Mouse (Mus musculus) liver, embryonic 14.5 days (tissue): Measurements from ENCODE around the gene Pax8. TPM values are rescaled to one million over a fixed set of nuclear protein-coding genes. Genes with fewer than 3 reads are reported as not detected.

Experiments
- ATAC-seq: fragments of 200-750 bp; cut with Nextera tagmentation; 2 replicates; pipeline ENCODE4 v1.8.0; 2017; ENCODE audit warnings: moderate number of reproducible peaks, mild to moderate bottlenecking, moderate library complexity; ENCODE audit not compliant: insufficient read depth
- DNase-seq, 3 experiments: peaks; one replicate each; pipeline ENCODE4 v3.0.0-alpha.2; 2012 to 2013; ENCODE audit warnings: low read depth in 3 of 3, low spot score in 3 of 3
- H3K27ac ChIP-seq: fragments of 300-500 bp; sonication (generic); 2 replicates; pipeline ENCODE4 v1.5.1; 2014; ENCODE audit warnings: moderate library complexity, mild to moderate bottlenecking, control low read depth, inconsistent platforms
- H3K27me3 ChIP-seq: fragments of 300-500 bp; sonication (generic); 2 replicates; pipeline ENCODE4 v1.6.1; 2014; ENCODE audit warnings: mild to moderate bottlenecking, low read length, moderate library complexity; ENCODE audit not compliant: control insufficient read depth, insufficient read depth
- H3K36me3 ChIP-seq: fragments of 300-500 bp; sonication (generic); replicated peaks from 2 replicates; pipeline ENCODE4 v1.6.1; 2014; ENCODE audit warnings: low read depth; ENCODE audit not compliant: control insufficient read depth, insufficient read depth
- H3K4me1 ChIP-seq, 2 experiments: fragments of 200-500 bp in 1 of 2; fragments of 300-500 bp in 1 of 2; sonication (generic) in 1 of 2; replicated peaks; 2 replicates each; pipeline ENCODE4 v1.6.1; 2012 to 2014; ENCODE audit warnings: antibody characterized with exemption in 1 of 2, inconsistent platforms in 1 of 2, low read length in 1 of 2; ENCODE audit not compliant: control insufficient read depth in 2 of 2, insufficient read depth in 2 of 2
- H3K4me2 ChIP-seq: fragments of 300-500 bp; sonication (generic); 2 replicates; pipeline ENCODE4 v1.6.1; 2014; ENCODE audit warnings: low read depth, mild to moderate bottlenecking, control low read depth, moderate library complexity
- H3K4me3 ChIP-seq, 2 experiments: fragments of 200-500 bp in 1 of 2; fragments of 300-500 bp in 1 of 2; sonication (generic) in 1 of 2; 2 replicates each; pipeline ENCODE4 v1.5.1; 2012 to 2014; ENCODE audit warnings: low read depth in 2 of 2, low read length in 2 of 2, mild to moderate bottlenecking in 2 of 2, control low read depth in 1 of 2, inconsistent platforms in 1 of 2, moderate library complexity in 1 of 2; ENCODE audit not compliant: insufficient read depth in 1 of 2
- H3K9ac ChIP-seq: fragments of 300-500 bp; sonication (generic); replicated peaks from 2 replicates; pipeline ENCODE4 v1.6.1; 2014; ENCODE audit warnings: mild to moderate bottlenecking, control low read depth, moderate library complexity
- H3K9me3 ChIP-seq: fragments of 300-500 bp; sonication (generic); 2 replicates; pipeline ENCODE4 v1.6.1; 2016; ENCODE audit warnings: low read length, mixed read lengths; ENCODE audit not compliant: control insufficient read depth
- CTCF ChIP-seq: IDR thresholded peaks from 2 replicates; pipeline ENCODE4 v1.5.1; 2016; ENCODE audit warnings: antibody characterized with exemption, low read depth, control low read depth
- EP300 ChIP-seq: IDR thresholded peaks from 2 replicates; pipeline ENCODE4 v1.6.1; 2016; ENCODE audit warnings: antibody characterized with exemption, low read depth
- WGBS: fragments of 180-500 bp; shearing (Covaris S2); extraction: QIAGEN DNeasy Blood & Tissue Kit; methylation state at CpG from one replicate; pipeline ENCODE4 v1.1.7; 2014; ENCODE audit not compliant: insufficient replicate concordance; 5-methylcytosine and 5-hydroxymethylcytosine counted together
- polyA plus RNA-seq, 2 experiments: library from polyadenylated mRNA; depleted of rRNA in 1 of 2; stranded (reverse) in 1 of 2; unstranded in 1 of 2; fragments of >200 nt; fragmentation: Nextera tagmentation in 1 of 2; extraction: Ambion mirVana in 1 of 2; gene quantifications; 2 replicates each; pipeline versions ENCODE4 v1.2.1 to v1.2.3; 2012 to 2014

Gene Pax8
- polyA plus RNA-seq, 2 experiments = 0.03 TPM; not detected in 1

GRCm38 (mm10) chr2:24407701-24408485, 67.5 kb downstream of the Pax8 start:
- TF ChIP-seq CTCF (no peak), EP300 (no peak)
- Histone ChIP-seq H3K36me3 (no peaks in the 10 kb centered on the region; the same call in 1 of the 2 replicates), H3K4me1 (no peaks in the 10 kb centered on the region), H3K4me2 (no peak overlapping the region), H3K9ac (no peak overlapping the region), H3K27ac (no peak overlapping the region), H3K9me3 (no peaks in the 10 kb centered on the region), H3K27me3 (no peaks in the 10 kb centered on the region), H3K4me3 (no peak overlapping the region)
- WGBS = 66% methylated on average over 4 of the region's 4 CpGs
- ATAC-seq (no peak), DNase-seq (no peak)

GRCm38 (mm10) chr2:24405345-24406012, 69.9 kb downstream of the Pax8 start:
- peak overlapping the region; percentile 14; the same call in 1 of the 2 replicates for H3K4me2 ChIP-seq
- TF ChIP-seq CTCF = peak; percentile 83
- TF ChIP-seq EP300 = no peak
- ATAC-seq (peak; percentile 55; the same call in 1 of the 2 replicates), DNase-seq (peak in 2 of 3 experiments; percentile 22 to 31)
- no peak overlapping the region for H3K27ac ChIP-seq
- H3K27me3 ChIP-seq = no peaks in the 10 kb centered on the region
- no peak overlapping the region for H3K4me3 ChIP-seq
- peaks cover 3% of the 10 kb centered on the region for H3K36me3 ChIP-seq
- no peak overlapping the region for H3K9ac ChIP-seq
- H3K9me3 ChIP-seq = no peaks in the 10 kb centered on the region
- WGBS = 43% methylated on average over 23 of the region's 23 CpGs
- no peaks in the 10 kb centered on the region for H3K4me1 ChIP-seq

GRCm38 (mm10) chr2:24400711-24401110, 74.7 kb downstream of the Pax8 start:
- Histone ChIP-seq H3K4me2 (no peak overlapping the region), H3K9ac (no peak overlapping the region), H3K36me3 (peaks cover 5% of the 10 kb centered on the region), H3K4me3 (no peak overlapping the region), H3K4me1 (no peaks in the 10 kb centered on the region), H3K9me3 (no peaks in the 10 kb centered on the region), H3K27ac (no peak overlapping the region), H3K27me3 (no peaks in the 10 kb centered on the region)
- DNase-seq = no peak
- ATAC-seq = no peak
- TF ChIP-seq EP300 (no peak), CTCF (no peak)
- 73% methylated on average over 3 of the region's 3 CpGs for WGBS

GRCm38 (mm10) chr2:24397115-24397514, 78.3 kb downstream of the Pax8 start:
- peaks cover 5% of the 10 kb centered on the region for H3K36me3 ChIP-seq
- H3K4me3 ChIP-seq = no peak overlapping the region
- WGBS = 53% methylated on average over 2 of the region's 2 CpGs
- H3K4me2 ChIP-seq = no peak overlapping the region
- DNase-seq = no peak
- H3K4me1 ChIP-seq = no peaks in the 10 kb centered on the region
- H3K9me3 ChIP-seq = no peaks in the 10 kb centered on the region
- ATAC-seq = no peak
- H3K9ac ChIP-seq = no peak overlapping the region
- TF ChIP-seq EP300 (no peak), CTCF (peak; percentile 19; the same call in 1 of the 2 replicates)
- H3K27me3 ChIP-seq = no peaks in the 10 kb centered on the region
- H3K27ac ChIP-seq = no peak overlapping the region

- Histone ChIP-seq H3K27ac (no peak overlapping the region), H3K4me1 (peaks cover 0 to under 1% of the 10 kb centered on the region in 2 experiments; a peak in 1 of 4 replicates), H3K27me3 (no peaks in the 10 kb centered on the region), H3K4me3 (no peak overlapping the region), H3K4me2 (no peak overlapping the region), H3K9me3 (no peaks in the 10 kb centered on the region), H3K36me3 (peaks cover 2% of the 10 kb centered on the region; the same call in 1 of the 2 replicates), H3K9ac (no peak overlapping the region)
- TF ChIP-seq CTCF = no peak
- no peak for TF ChIP-seq EP300
- 58% methylated on average over 2 of the region's 2 CpGs for WGBS
- DNase-seq = no peak
- ATAC-seq = no peak
Measured at GRCm38 (mm10) chr2:24393251-24393650, 82.1 kb downstream of the Pax8 start.
